Mouse (Mus musculus) CH12.LX (cell line): Measurements from ENCODE around the gene Rpl35. TPM values are rescaled to one million over a fixed set of nuclear protein-coding genes. Genes with fewer than 3 reads are reported as not detected.
A peak's percentile ranks its signal among the peaks of the same experiment; 100 is the strongest.

ENCODE experiments used
- DNase-seq: peaks from one replicate; pipeline ENCODE4 v3.0.0-alpha.2; 2013; ENCODE audit errors: extremely low read depth
- H3K27ac ChIP-seq: 2 replicates; pipeline ENCODE4 v1.5.1; 2012; ENCODE audit warnings: low read depth, mild to moderate bottlenecking, control low read depth, moderate library complexity; ENCODE audit not compliant: insufficient read depth
- H3K27me3 ChIP-seq: replicated peaks from 2 replicates; pipeline ENCODE3; 2012; ENCODE audit warnings: inconsistent platforms
- H3K36me3 ChIP-seq, 2 experiments: replicated peaks in 1 of 2; 2 replicates each; pipeline versions ENCODE3 to v1.6.1; 2012; ENCODE audit warnings: inconsistent platforms in 1 of 2, low read length in 1 of 2, mild to moderate bottlenecking in 1 of 2, mixed read lengths in 1 of 2, moderate library complexity in 1 of 2; ENCODE audit not compliant: control insufficient read depth in 1 of 2, insufficient read depth in 1 of 2
- H3K4me1 ChIP-seq, 2 experiments: 2 replicates each; pipeline ENCODE4 v1.6.1; 2012; ENCODE audit warnings: inconsistent platforms in 1 of 2, moderate library complexity in 1 of 2; ENCODE audit not compliant: insufficient read depth in 2 of 2, control insufficient read depth in 1 of 2
- H3K4me2 ChIP-seq: 2 replicates; pipeline ENCODE4 v1.6.1; 2012; ENCODE audit warnings: low read depth, mild to moderate bottlenecking, control low read depth; ENCODE audit not compliant: poor library complexity, insufficient read depth, severe bottlenecking
- H3K4me3 ChIP-seq, 3 experiments: fragments of 150-350 bp in 1 of 3; sonication (generic) in 1 of 3; replicated peaks in 1 of 3; 2 replicates each; pipeline versions ENCODE3 to v1.5.1; 2011 to 2012; ENCODE audit warnings: low read depth in 2 of 3, low read length in 2 of 3, mild to moderate bottlenecking in 2 of 3, moderate library complexity in 2 of 3, control low read depth in 1 of 3, improper control_type of control experiment in 1 of 3, inconsistent platforms in 1 of 3, mixed read lengths in 1 of 3; ENCODE audit not compliant: poor library complexity in 1 of 3
- H3K79me2 ChIP-seq: replicated peaks from 2 replicates; pipeline ENCODE4 v1.6.1; 2012; ENCODE audit warnings: mild to moderate bottlenecking, moderate library complexity; ENCODE audit not compliant: control insufficient read depth, poor library complexity, insufficient read depth, severe bottlenecking; ENCODE audit errors: extremely low read depth
- H3K9ac ChIP-seq: 2 replicates; pipeline ENCODE4 v1.6.1; 2012; ENCODE audit warnings: low read depth, mild to moderate bottlenecking, control low read depth, moderate library complexity; ENCODE audit not compliant: insufficient read depth
- H3K9me3 ChIP-seq: replicated peaks from 2 replicates; pipeline ENCODE3; 2012; ENCODE audit warnings: low read length, inconsistent platforms, mixed read lengths
- BHLHE40 ChIP-seq: IDR thresholded peaks from 2 replicates; pipeline ENCODE4 v1.6.1; 2011; ENCODE audit warnings: mild to moderate bottlenecking, low read depth, low read length, improper control_type of control experiment
- CTCF ChIP-seq, 2 experiments: IDR thresholded peaks in 1 of 2; conservative IDR thresholded peaks in 1 of 2; 2 replicates each; pipeline ENCODE4 v1.5.1; 2011 to 2012; ENCODE audit warnings: low read depth in 2 of 2, low read length in 2 of 2, improper control_type of control experiment in 1 of 2, inconsistent platforms in 1 of 2, mild to moderate bottlenecking in 1 of 2, moderate library complexity in 1 of 2
- E2F4 ChIP-seq: IDR thresholded peaks from 2 replicates; pipeline ENCODE4 v1.6.1; 2011; ENCODE audit warnings: low read depth, low read length, improper control_type of control experiment; ENCODE audit not compliant: insufficient replicate concordance
- EP300 ChIP-seq: IDR thresholded peaks from 2 replicates; pipeline ENCODE4 v1.6.1; 2011; ENCODE audit warnings: low read length, improper control_type of control experiment
- ETS1 ChIP-seq: conservative IDR thresholded peaks from 2 replicates; pipeline ENCODE4 v1.6.1; 2012; ENCODE audit warnings: low read depth, mild to moderate bottlenecking, inconsistent platforms, low read length, improper control_type of control experiment, moderate library complexity
- IRF4 ChIP-seq: IDR thresholded peaks from 2 replicates; pipeline ENCODE4 v1.6.1; 2014; ENCODE audit warnings: low read depth, mild to moderate bottlenecking, inconsistent platforms, low read length, improper control_type of control experiment
- JUND ChIP-seq: conservative IDR thresholded peaks from 2 replicates; pipeline ENCODE4 v1.6.1; 2011; ENCODE audit warnings: low read depth, low read length, improper control_type of control experiment
- KAT2A ChIP-seq: IDR thresholded peaks from 2 replicates; pipeline ENCODE4 v1.6.1; 2012; ENCODE audit warnings: low read length, improper control_type of control experiment, inconsistent platforms; ENCODE audit not compliant: insufficient replicate concordance
- MAFK ChIP-seq: IDR thresholded peaks from 2 replicates; pipeline ENCODE4 v1.6.1; 2011; ENCODE audit warnings: low read length, improper control_type of control experiment; ENCODE audit not compliant: insufficient replicate concordance
- MAZ ChIP-seq: IDR thresholded peaks from 2 replicates; pipeline ENCODE4 v1.6.1; 2012; ENCODE audit warnings: low read depth, mild to moderate bottlenecking, inconsistent platforms, low read length, improper control_type of control experiment, moderate library complexity
- MEF2A ChIP-seq: IDR thresholded peaks from 2 replicates; pipeline ENCODE4 v1.6.1; 2014; ENCODE audit warnings: low read depth, mild to moderate bottlenecking, inconsistent platforms, low read length, improper control_type of control experiment, borderline replicate concordance
- MXI1 ChIP-seq: IDR thresholded peaks from 2 replicates; pipeline ENCODE4 v1.6.1; 2011; ENCODE audit warnings: mild to moderate bottlenecking, low read depth, low read length, improper control_type of control experiment
- MYC ChIP-seq: IDR thresholded peaks from 2 replicates; pipeline ENCODE4 v1.6.1; 2011; ENCODE audit warnings: low read depth, mild to moderate bottlenecking, improper control_type of control experiment, low read length
- NELFE ChIP-seq: IDR thresholded peaks from 2 replicates; pipeline ENCODE4 v1.6.1; 2011; ENCODE audit warnings: low read depth, low read length, improper control_type of control experiment
- NRF1 ChIP-seq: IDR thresholded peaks from 2 replicates; pipeline ENCODE4 v1.6.1; 2014; ENCODE audit warnings: low read depth, mild to moderate bottlenecking, inconsistent platforms, low read length, improper control_type of control experiment, moderate library complexity
- POLR2A ChIP-seq: IDR thresholded peaks from 2 replicates; pipeline ENCODE4 v1.6.1; 2011; ENCODE audit warnings: low read depth, mild to moderate bottlenecking, improper control_type of control experiment, low read length
- POLR2AphosphoS2 ChIP-seq: IDR thresholded peaks from 2 replicates; pipeline ENCODE4 v1.6.1; 2011; ENCODE audit warnings: low read depth, low read length, improper control_type of control experiment
- RAD21 ChIP-seq: IDR thresholded peaks from 2 replicates; pipeline ENCODE4 v1.6.1; 2011; ENCODE audit warnings: low read depth, mild to moderate bottlenecking, low read length, improper control_type of control experiment, moderate library complexity
- RCOR1 ChIP-seq: conservative IDR thresholded peaks from 2 replicates; pipeline ENCODE4 v1.6.1; 2012; ENCODE audit warnings: low read depth, mild to moderate bottlenecking, inconsistent platforms, low read length, improper control_type of control experiment
- SIN3A ChIP-seq: IDR thresholded peaks from 2 replicates; pipeline ENCODE4 v1.6.1; 2012; ENCODE audit warnings: low read length, improper control_type of control experiment, inconsistent platforms
- TBP ChIP-seq: conservative IDR thresholded peaks from 2 replicates; pipeline ENCODE4 v1.6.1; 2011; ENCODE audit warnings: low read depth, low read length, improper control_type of control experiment
- TCF12 ChIP-seq: IDR thresholded peaks from 2 replicates; pipeline ENCODE4 v1.6.1; 2014; ENCODE audit warnings: low read depth, mild to moderate bottlenecking, inconsistent platforms, low read length, improper control_type of control experiment
- UBTF ChIP-seq: IDR thresholded peaks from 2 replicates; pipeline ENCODE4 v1.6.1; 2012; ENCODE audit warnings: low read depth, mild to moderate bottlenecking, inconsistent platforms, low read length, improper control_type of control experiment, moderate library complexity
- USF1 ChIP-seq: IDR thresholded peaks from 2 replicates; pipeline ENCODE4 v1.6.1; 2014; ENCODE audit warnings: low read depth, mild to moderate bottlenecking, inconsistent platforms, low read length, improper control_type of control experiment
- USF2 ChIP-seq: conservative IDR thresholded peaks from 2 replicates; pipeline ENCODE4 v1.6.1; 2011; ENCODE audit warnings: low read depth, low read length, improper control_type of control experiment
- ZKSCAN1 ChIP-seq: IDR thresholded peaks from 2 replicates; pipeline ENCODE4 v1.6.1; 2012; ENCODE audit warnings: low read depth, inconsistent platforms, low read length, improper control_type of control experiment, borderline replicate concordance
- ZMIZ1 ChIP-seq: IDR thresholded peaks from 2 replicates; pipeline ENCODE4 v1.6.1; 2012; ENCODE audit warnings: low read depth, mild to moderate bottlenecking, inconsistent platforms, low read length, improper control_type of control experiment
- ZNF384 ChIP-seq: IDR thresholded peaks from 2 replicates; pipeline ENCODE4 v1.6.1; 2012; ENCODE audit warnings: low read depth, low read length, improper control_type of control experiment, inconsistent platforms
- dilution Hi-C: fragments of 300-500 bp; cut with MboI; formaldehyde crosslinking; loops from 2 replicates; pipeline ENCODE4 v1.14.3; 2020; ENCODE audit warnings: low sequenced_read_pairs; ENCODE audit not compliant: extremely low pct_unique_long_range_greater_than_20kb, extremely low pct_ligation_motif_present
- in situ Hi-C: fragments of 300-500 bp; cut with MboI; formaldehyde crosslinking; loops from 3 replicates; pipeline ENCODE4 v1.14.3; 2019; ENCODE audit warnings: low sequenced_read_pairs, low pct_ligation_motif_present, low pct_unique_long_range_greater_than_20kb, mixed read lengths
- polyA plus RNA-seq: library from polyadenylated mRNA; unstranded; fragments of >175 nt; gene quantifications from 2 replicates; pipeline ENCODE4 v1.2.1, GENCODE M21; 2012; ENCODE audit warnings: low read depth; ENCODE audit not compliant: insufficient read length
- total RNA-seq, 2 experiments: library from RNA; depleted of rRNA; stranded (reverse); fragments of 300-350 nt in 1 of 2; fragments of >200 nt in 1 of 2; gene quantifications; 2 replicates each; pipeline ENCODE4 v1.2.3; 2012 to 2014

Gene Rpl35
- total and polyA plus RNA-seq, 3 experiments = 649 to 2,171 (median 976) TPM

DNA sequence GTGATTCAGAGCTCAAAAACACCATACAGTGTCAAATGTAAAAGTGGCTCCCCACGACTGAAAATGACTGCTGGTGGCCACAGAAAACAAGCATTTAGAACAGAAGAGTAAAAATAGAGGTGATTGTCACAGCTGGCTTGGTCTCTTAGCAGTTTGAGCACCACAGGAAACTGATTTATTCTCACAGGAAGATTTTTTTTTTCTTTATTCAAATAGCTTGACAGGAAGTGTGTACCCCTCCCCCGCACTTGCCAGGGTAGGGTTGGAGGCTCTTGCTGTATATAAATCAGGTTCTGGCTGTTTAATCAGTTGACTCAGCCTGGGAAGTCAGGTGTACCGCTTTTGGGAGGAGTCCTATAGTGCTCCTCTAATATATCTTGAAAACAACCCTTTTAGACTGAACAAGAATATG, 3.5 kb upstream of the Rpl35 start (continued):
- peak; percentile 81 for TF ChIP-seq ETS1
- TF ChIP-seq NRF1 = peak; percentile 32; the same call in 1 of the 2 replicates
- 0 out of 2 replicates have a peak, but pooled peaks have one; percentile 59 for TF ChIP-seq KAT2A
- TF ChIP-seq NELFE = peak; percentile 73
- peak; percentile 92; the same call in 1 of the 2 replicates for TF ChIP-seq POLR2AphosphoS2
- no peak; the same call in 1 of the 2 replicates for TF ChIP-seq RCOR1

GRCm38 (mm10) chr2:39008350-39008851, 3.0 kb upstream of the Rpl35 start:
- dilution Hi-C loops = no loop called here

DNA sequence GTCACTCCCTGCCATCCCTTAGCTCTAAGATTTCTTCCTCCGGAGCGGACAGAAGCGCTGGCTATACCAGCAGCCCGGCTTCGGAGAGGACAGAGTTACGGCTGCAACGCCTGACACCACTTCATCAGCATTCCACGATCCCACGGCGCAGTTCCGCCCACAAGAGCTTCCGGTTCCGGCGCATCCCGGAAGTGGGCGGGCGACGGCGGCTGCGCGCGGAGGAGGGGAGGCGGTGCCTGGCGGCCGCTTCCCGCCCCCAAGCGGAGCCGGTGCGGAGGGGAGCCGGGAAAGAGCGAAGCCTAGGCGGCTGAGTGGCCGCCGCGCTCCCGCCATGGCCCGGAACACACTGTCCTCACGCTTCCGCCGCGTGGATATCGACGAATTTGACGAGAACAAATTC, 2.4 kb upstream of the Rpl35 start:
- peak overlapping the region; percentile 99 for H3K27ac ChIP-seq
- peak; percentile 92 for DNase-seq
- TF ChIP-seq TBP = peak; percentile 83
- no peak for TF ChIP-seq ZKSCAN1
- TF ChIP-seq ZNF384 = peak; percentile 44; the same call in 1 of the 2 replicates
- TF ChIP-seq MAZ = peak; percentile 80
- TF ChIP-seq KAT2A = peak; percentile 90; the same call in 1 of the 2 replicates
- TF ChIP-seq POLR2A = peak; percentile 96
- no peak for TF ChIP-seq RCOR1
- TF ChIP-seq E2F4 = no peak
- no peak for TF ChIP-seq RAD21
- TF ChIP-seq IRF4 = 0 out of 2 replicates have a peak, but pooled peaks have one; percentile 56
- no peak for TF ChIP-seq USF1
- no peak for TF ChIP-seq CTCF (conservative IDR thresholded peaks at IDR 0.05 in 1 of 2, IDR thresholded peaks at IDR 0.05 in 1 of 2; ENCODE audit: low read depth in 2 of 2, low read length in 2 of 2)
- peak; percentile 83 for TF ChIP-seq UBTF
- peak; percentile 92 for TF ChIP-seq TCF12
- no peak for TF ChIP-seq JUND
- TF ChIP-seq NELFE = peak; percentile 93
- peak; percentile 73; the same call in 1 of the 2 replicates for TF ChIP-seq MEF2A
- TF ChIP-seq USF2 = no peak
- TF ChIP-seq POLR2AphosphoS2 = peak; percentile 77
- TF ChIP-seq ZMIZ1 = peak; percentile 54; the same call in 1 of the 2 replicates
- TF ChIP-seq MAFK = no peak
- TF ChIP-seq EP300 = no peak
- TF ChIP-seq MXI1 = peak; percentile 87
- no peak for TF ChIP-seq MYC
- TF ChIP-seq SIN3A = peak; percentile 76

More at GRCm38 (mm10) chr2:39008350-39008851, 3.0 kb upstream of the Rpl35 start:
- H3K9ac ChIP-seq = peak overlapping the region; percentile 99
- H3K9me3 ChIP-seq = no peaks in the 10 kb centered on the region
- no peaks in the 10 kb centered on the region for H3K27me3 ChIP-seq
- peak overlapping the region; percentile 74 to 100 (median 90) for H3K4me3 ChIP-seq
- TF ChIP-seq EP300 (no peak), MXI1 (no peak), BHLHE40 (no peak), KAT2A (0 out of 2 replicates have a peak, but pooled peaks have one; percentile 1)
- TF ChIP-seq, all 38 proteins: peak for 1
- Histone ChIP-seq H3K4me2 (peak overlapping the region; percentile 27; the same call in 1 of the 2 replicates), H3K4me1 (peaks cover 6 to 29% of the 10 kb centered on the region in 2 experiments), H3K79me2 (peaks cover 68% of the 10 kb centered on the region), H3K36me3 (peaks cover 12 to 32% of the 10 kb centered on the region in 2 experiments), H3K27ac (peak overlapping the region; percentile 99)
- in situ Hi-C loops = no loop called here
- DNase-seq = no peak

More for the DNA sequence above, 2.4 kb upstream of the Rpl35 start:
- in situ Hi-C loops = no loop called here
- H3K27me3 ChIP-seq = no peaks in the 10 kb centered on the region
- H3K9ac ChIP-seq = peak overlapping the region; percentile 99
- H3K36me3 ChIP-seq = peaks cover 12 to 32% of the 10 kb centered on the region in 2 experiments
- dilution Hi-C loops = no loop called here
- H3K4me3 ChIP-seq = peak overlapping the region; percentile 85 to 100 (median 90)
- peaks cover 2 to 24% of the 10 kb centered on the region in 2 experiments for H3K4me1 ChIP-seq
- H3K4me2 ChIP-seq = peak overlapping the region; percentile 92; the same call in 1 of the 2 replicates
- H3K79me2 ChIP-seq = peaks cover 69% of the 10 kb centered on the region
- H3K9me3 ChIP-seq = no peaks in the 10 kb centered on the region
